Mouse (Mus musculus) cerebellum, adult 8-10 months (tissue): ENCODE data around the gene Atrnl1.

ENCODE experiments used
- DNase-seq: peaks from one replicate; pipeline ENCODE4 v3.0.0; 2022

Atrnl1 gene

DNA sequence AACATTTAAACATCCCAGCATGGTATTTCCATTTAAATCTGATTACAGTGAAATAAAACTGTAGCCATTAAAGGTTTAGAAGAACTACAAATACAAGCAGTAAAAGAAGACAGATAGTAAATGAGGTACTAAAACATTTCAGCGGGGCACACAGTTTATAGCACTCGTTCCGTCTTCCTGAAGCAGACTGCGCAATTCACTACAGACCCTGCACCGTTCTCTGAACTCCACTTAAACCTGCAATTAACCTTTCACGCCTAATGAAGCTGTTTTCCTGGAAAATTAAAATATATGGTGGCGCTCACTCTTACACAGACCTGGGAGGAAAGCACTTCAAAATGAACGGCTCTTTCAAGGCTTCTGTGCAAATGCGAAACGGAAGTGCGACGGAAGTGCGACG is 514.2 kb downstream of the Atrnl1 start:
- DNase-seq: no peak

DNA sequence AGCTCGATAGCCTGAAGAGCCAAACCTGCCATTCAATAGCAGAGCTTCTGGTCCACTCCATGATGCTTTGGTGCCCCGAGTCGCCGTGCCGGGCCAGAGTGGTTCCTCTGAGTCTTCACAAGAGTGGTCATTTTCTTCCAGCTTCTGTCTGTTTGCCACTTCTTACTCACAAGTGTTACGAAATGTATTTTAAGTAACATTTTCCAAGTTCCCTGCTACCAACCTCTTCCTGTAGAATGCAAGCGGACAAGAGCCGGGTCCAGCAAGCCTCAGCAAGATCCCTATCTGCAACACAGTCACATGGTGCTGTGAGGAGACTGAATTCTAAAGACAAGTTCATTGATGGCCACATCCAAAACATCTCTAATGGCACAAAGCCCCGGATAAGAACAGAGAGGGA is 521.1 kb downstream of the Atrnl1 start:
- DNase-seq: no peak

DNA sequence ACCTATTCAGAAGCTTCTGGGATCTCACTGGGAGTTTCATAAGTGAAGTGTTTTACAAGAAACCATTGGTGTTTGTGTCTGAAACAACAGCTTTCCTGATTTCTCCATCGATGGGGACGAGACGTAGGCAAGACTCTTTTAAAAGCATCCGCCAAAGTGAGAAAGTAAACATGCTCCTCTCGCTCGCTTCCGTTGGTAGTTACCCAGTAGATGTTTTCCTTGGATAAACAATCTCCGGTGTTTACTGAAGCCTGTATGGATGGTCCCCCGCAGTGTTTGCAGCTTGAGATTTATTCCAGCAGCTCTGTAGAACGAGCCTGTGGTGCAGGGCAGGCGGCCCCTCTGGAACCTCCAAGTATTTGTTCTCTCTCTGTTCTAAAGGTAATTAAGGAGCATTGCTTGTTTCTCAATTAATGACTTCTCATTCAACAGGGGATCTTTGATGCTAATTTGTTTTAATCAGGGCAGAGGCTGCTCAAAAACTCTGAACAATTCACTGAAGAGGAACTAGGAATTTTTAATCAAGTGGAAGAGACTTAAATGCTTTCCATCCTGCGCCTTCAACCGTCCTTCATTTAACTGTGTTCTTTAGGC is 529.5 kb downstream of the Atrnl1 start:
- DNase-seq: no peak

DNA sequence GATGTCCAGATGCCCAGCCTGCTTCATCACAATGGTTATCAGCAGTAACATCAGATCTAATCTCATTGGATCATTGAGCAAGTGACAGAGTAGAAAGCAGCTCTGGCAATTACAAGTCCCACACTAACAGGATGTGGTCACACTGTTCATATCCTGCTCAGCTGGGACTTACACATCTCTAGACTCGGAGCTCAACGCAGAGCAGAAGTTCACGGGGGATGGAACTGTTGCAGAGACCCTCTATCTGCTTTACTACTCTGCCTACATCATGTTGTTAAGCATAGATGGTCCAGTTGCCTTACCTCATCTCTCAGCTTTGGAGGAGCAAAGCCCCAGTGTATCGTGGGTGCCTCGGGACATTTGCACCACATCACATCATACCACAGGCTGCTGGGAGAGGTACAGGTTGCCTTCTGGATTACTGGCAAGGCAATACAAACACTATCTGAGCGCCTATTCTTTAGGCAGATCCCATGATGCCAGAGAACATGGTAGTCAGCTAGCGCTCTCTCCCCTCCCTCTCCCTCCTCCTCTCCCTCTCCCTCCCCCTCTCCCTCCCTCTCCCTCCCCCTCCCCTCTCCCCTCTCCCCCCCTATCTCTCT is 533.1 kb downstream of the Atrnl1 start:
- no peak for DNase-seq

DNA sequence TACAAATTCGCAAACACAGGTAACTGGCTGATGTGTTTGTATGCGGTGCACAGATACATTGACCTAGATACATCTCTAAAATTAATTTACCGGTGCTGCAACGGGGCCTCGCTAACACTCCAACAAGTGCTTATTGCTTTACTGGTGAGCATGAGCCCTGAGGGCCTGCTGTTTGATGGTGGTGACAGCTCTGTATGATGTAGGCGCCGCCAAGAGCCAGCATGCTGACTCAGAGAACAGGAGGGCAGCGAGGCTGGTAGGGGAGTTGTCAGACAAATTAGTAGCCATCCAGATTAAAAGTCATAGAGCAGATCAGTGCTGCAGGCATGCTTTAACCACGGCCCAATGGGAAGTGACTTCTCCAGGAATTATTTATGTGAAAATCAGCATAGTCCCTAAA is 534.7 kb downstream of the Atrnl1 start:
- no peak for DNase-seq

DNA sequence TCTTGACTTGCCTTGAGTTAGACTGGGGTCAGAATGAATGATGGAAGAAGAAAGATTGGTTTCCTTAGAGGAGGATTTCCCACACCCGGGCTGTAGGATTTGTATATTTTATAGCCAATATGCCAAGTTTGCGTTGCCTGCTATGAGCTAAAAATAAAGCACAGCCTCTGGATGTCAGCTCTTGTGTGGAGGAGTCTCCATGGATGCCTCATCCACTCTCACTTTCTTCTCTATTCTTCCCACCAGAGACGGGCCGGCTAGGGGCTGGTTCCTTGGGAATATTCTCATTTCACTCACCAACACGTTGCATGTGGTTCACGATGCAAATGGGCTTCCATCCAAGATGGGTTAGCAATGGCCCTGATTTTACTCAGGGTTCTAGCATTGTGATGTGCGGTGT is 540.4 kb downstream of the Atrnl1 start:
- no peak for DNase-seq

DNA sequence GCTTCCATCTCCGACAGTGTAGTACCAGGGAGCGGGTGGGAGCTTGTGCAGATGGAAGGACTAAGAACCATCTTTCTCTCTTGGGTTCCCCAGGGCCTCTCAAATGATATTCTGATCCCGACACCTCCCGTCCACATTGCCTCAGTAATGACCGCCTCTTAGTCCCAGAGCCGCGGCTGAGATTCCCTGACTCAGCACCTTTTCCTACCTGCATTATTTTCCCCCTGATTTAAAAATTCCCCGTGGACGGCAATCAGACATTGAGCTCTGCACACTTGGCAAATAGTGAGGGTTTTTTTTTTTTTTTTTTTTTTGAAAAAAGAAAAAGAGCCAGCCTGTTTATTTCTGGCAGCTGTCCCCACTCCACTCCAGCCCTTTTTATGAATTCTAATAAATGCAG is 550.7 kb downstream of the Atrnl1 start:
- no peak for DNase-seq

DNA sequence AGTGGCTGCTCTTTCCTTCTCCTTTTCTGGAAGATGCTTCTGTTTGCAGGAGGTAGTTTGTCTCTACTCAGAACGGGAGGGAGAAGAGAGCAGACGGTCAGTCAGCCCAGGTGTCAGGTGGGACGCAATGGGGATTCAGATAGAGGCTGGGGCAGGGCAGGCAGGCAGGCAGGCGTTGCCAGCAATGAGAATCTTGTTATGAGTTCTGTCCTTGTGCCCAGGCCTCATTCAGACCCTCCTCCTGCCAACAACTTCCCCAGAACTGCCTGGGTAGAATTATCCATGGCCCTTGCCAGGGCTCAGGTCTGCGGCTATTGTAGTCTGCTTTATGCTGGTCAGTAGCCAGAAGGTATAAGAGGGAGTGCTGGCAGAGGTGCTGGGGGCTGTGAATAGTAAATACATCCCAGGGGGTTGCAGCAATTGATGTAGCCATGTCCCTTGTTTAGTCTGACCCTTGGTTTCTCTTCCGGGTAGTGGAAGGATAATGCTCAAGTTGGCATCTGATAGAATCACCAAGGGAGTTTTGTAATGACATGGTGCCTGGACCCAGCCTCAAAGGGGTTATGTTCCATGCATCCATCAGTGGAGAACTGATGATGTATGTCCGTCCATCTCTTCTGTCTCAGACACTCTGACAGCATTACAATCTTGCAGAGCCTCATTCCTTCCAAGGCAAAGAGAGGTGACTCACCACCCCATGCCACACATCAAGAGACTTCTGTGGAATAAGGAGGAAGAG is 554.2 kb downstream of the Atrnl1 start:
- no peak for DNase-seq

DNA sequence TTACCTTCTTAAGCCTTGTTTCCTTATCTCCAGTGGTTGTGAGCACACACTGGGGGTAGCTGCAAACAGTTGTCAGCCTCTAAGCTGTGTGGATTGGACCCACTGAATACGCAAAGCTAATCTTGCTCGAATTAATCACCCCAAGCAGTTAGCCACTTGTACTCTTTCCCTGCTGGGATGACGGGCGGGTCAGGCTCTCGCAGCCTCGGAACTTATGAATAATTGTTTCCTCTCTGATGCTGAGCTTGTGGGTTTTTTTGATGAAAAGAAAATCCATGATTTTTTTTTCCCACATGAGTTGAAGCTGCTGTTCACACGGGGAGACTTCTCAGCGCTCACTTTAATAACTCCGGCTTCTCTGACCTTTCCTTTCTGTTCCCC is 554.8 kb downstream of the Atrnl1 start:
- DNase-seq: no peak

DNA sequence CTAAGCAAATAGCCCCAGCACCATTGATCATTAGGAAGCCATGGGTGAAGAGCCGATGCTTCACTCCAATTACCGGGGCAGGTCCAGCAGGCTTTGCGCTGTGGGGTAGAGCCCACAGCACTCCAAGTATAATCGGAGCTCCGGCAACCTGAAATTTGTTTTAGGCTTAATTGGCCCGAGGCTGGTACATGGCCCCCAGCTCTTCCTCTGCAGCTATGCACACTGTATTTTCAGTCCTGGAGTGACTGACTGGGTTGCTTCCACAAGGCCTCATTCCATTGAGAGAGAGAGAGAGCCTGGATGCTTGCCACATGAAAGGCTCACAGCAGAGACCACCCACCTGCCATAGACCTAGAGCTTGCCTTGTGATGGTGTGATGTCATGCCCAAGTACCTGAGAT is 555.3 kb downstream of the Atrnl1 start:
- no peak for DNase-seq

DNA sequence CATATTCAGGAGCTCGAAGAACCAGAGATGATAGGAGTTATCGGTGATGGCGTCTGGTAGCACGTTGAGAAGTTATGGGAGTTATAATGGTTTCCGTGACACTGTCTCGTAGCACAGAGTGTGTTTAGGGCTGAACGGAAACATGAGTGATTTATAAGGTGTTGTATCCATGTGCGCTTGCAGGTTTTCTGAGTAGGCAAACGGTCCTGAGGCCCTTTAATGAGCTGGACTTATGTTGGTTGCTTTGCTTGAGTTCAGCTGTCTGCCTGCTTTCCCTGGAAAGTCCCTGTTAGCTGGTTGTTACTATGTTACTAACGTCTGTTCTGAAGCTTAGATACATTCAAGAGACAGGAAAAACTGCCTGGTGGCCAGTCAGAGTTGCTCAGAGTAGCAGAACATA is 567.6 kb downstream of the Atrnl1 start:
- DNase-seq: no peak

DNA sequence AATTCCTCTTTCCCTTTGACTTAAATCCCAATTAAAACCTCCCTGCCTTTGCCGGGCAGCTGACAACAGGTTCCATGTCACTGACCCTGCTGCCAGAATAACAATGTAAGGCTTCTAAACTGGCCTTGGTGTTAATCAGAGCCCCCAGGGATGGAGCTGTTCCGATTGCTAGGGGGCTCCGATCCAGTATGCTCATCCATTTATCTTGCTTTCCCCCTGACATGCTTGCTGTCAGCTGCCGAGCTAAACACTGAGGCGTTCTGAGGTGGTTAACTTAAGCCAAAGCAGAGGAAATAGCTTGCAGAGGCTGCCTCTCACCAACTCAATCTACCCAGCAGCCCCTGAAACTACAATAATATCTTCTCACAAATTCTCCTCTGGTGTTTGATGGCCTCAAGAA is 569.9 kb downstream of the Atrnl1 start:
- no peak for DNase-seq
